Mouse (Mus musculus): ENCODE measurements around the gene Wdr31. TPM values are rescaled to one million over a fixed set of nuclear protein-coding genes. Genes with fewer than 3 reads are reported as not detected.

Gene Wdr31
- polyA plus RNA-seq, 1 experiment from 2014 or later: 13.2 TPM

DNA sequence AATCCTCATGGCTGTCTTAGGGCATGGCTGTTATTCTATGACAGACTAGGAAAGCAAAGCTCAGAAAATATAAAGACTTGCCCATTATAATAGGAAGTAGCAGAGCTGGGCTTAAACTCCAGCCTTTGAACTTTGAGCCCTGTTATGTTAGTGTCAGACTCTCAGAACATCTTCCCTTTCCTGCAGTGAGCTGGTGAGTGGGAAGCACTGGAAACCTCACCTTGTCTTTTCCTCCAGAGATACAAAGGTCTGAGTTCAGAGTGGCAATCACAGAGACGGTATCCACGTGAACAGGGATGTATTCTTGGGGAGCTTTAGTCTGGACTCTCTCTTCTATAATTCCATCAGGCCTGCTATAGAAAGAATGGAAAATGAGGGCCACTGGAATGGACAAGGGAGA, 7.6 kb downstream of the Wdr31 start:
- no peak for ATAC-seq (ENCODE audit: low FRiP score, low TSS enrichment)
- H3K9me3 ChIP-seq (ENCODE audit: low read length): no peaks in the 10 kb centered on the region
- no peaks in the 10 kb centered on the region for H3K27me3 ChIP-seq (ENCODE audit: insufficient read depth, low read length)
- 87% methylated on average over 2 of the region's 2 CpGs for WGBS
- H3K36me3 ChIP-seq (ENCODE audit: insufficient read depth, low read length): 0 out of 2 replicates have a peak, but pooled peaks cover 4% of the 10 kb centered on the region
- H3K27ac ChIP-seq (ENCODE audit: low read length): no peak overlapping the region
- no peak overlapping the region for H3K9ac ChIP-seq (replicated peaks; ENCODE audit: low read length)
- H3K4me1 ChIP-seq (ENCODE audit: insufficient read depth, low read length): no peaks in the 10 kb centered on the region
- H3K4me3 ChIP-seq (ENCODE audit: low read length): no peak overlapping the region
- no peak overlapping the region for H3K4me2 ChIP-seq (replicated peaks; ENCODE audit: low read depth, low read length)

DNA sequence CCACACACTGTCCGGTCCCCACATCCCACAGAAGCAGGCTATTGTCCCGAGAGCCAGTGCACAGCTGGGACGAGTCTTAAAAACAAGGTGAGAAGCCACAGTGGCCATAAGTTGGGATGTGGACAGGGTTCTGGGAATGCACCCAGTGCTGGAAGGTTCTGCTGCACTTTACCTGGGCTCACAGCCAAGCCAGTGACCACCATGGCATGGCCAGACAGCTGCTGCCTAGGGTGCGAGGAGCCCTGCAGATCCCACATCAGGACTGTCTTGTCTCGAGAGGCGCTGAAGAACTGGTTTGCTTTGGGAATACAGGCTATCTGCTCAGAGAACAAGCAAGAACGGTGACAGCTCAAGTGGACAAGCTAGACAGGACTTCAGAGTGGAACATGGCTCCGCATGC, 10.3 kb downstream of the Wdr31 start:
- H3K36me3 ChIP-seq (ENCODE audit: insufficient read depth, low read length): 0 out of 2 replicates have a peak, but pooled peaks cover 4% of the 10 kb centered on the region
- no peak overlapping the region for H3K4me2 ChIP-seq (replicated peaks; ENCODE audit: low read depth, low read length)
- no peak overlapping the region for H3K4me3 ChIP-seq (ENCODE audit: low read length)
- H3K9me3 ChIP-seq (ENCODE audit: low read length): no peaks in the 10 kb centered on the region
- H3K9ac ChIP-seq (replicated peaks; ENCODE audit: low read length): no peak overlapping the region
- H3K27ac ChIP-seq (ENCODE audit: low read length): no peak overlapping the region
- no peak for ATAC-seq (ENCODE audit: low FRiP score, low TSS enrichment)
- no peaks in the 10 kb centered on the region for H3K27me3 ChIP-seq (ENCODE audit: insufficient read depth, low read length)
- no peaks in the 10 kb centered on the region for H3K4me1 ChIP-seq (ENCODE audit: insufficient read depth, low read length)
- WGBS: 88% methylated on average over 8 of the region's 8 CpGs

- no peaks in the 10 kb centered on the region for H3K9me3 ChIP-seq (ENCODE audit: low read length)
- 72% methylated on average over 3 of the region's 3 CpGs for WGBS
Measured at GRCm38 (mm10) chr4:62459081-62459480, 11.6 kb downstream of the Wdr31 start.

GRCm38 (mm10) chr4:62454995-62455394, 15.7 kb downstream of the Wdr31 start:
- no peak overlapping the region for H3K27ac ChIP-seq (ENCODE audit: low read length)
- H3K27me3 ChIP-seq (ENCODE audit: insufficient read depth, low read length): no peaks in the 10 kb centered on the region
- ATAC-seq (ENCODE audit: low FRiP score, low TSS enrichment): no peak
- H3K36me3 ChIP-seq (ENCODE audit: insufficient read depth, low read length): no peaks in the 10 kb centered on the region
- no peaks in the 10 kb centered on the region for H3K4me1 ChIP-seq (ENCODE audit: insufficient read depth, low read length)
- no peak overlapping the region for H3K4me3 ChIP-seq (ENCODE audit: low read length)
- H3K9me3 ChIP-seq (ENCODE audit: low read length): no peaks in the 10 kb centered on the region
- no peak overlapping the region for H3K4me2 ChIP-seq (replicated peaks; ENCODE audit: low read depth, low read length)
- no peak overlapping the region for H3K9ac ChIP-seq (replicated peaks; ENCODE audit: low read length)
- 50% methylated on average over 5 of the region's 5 CpGs for WGBS

More at GRCm38 (mm10) chr4:62459081-62459480, 11.6 kb downstream of the Wdr31 start:
- ATAC-seq (ENCODE audit: low FRiP score, low TSS enrichment): no peak
- Histone ChIP-seq H3K4me1 (ENCODE audit: insufficient read depth, low read length) (no peaks in the 10 kb centered on the region), H3K4me3 (ENCODE audit: low read length) (no peak overlapping the region), H3K9ac (replicated peaks; ENCODE audit: low read length) (no peak overlapping the region), H3K27ac (ENCODE audit: low read length) (no peak overlapping the region), H3K27me3 (ENCODE audit: insufficient read depth, low read length) (no peaks in the 10 kb centered on the region), H3K36me3 (ENCODE audit: insufficient read depth, low read length) (0 out of 2 replicates have a peak, but pooled peaks cover 4% of the 10 kb centered on the region), H3K4me2 (replicated peaks; ENCODE audit: low read depth, low read length) (no peak overlapping the region)

DNA sequence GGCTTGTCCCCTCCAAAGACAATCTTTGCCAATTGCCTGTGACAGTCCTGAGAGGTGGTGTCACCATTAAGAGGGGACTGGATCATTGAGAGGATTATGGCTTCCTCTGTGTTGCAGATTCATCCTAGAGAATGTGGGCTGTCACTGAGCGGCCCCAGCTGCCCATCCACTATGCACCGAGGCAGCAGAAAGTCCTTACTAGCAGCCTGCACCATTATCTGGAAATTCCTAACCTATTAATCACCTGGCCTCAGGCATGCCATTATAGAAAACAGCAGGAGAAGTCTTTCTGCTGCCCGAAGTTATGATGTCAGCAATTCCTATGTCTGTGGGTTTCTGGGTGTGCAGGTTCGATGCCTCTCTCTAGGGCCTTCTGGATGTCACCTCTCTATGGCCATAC, 29.7 kb downstream of the Wdr31 start:
- Histone ChIP-seq H3K9me3 (ENCODE audit: low read length) (no peaks in the 10 kb centered on the region), H3K4me2 (replicated peaks; ENCODE audit: low read depth, low read length) (no peak overlapping the region), H3K4me3 (ENCODE audit: low read length) (no peak overlapping the region), H3K36me3 (ENCODE audit: insufficient read depth, low read length) (no peaks in the 10 kb centered on the region), H3K27me3 (ENCODE audit: insufficient read depth, low read length) (no peaks in the 10 kb centered on the region), H3K4me1 (ENCODE audit: insufficient read depth, low read length) (no peaks in the 10 kb centered on the region), H3K9ac (replicated peaks; ENCODE audit: low read length) (no peak overlapping the region), H3K27ac (ENCODE audit: low read length) (no peak overlapping the region)
- no peak for ATAC-seq (ENCODE audit: low FRiP score, low TSS enrichment)
- 63% methylated on average over 4 of the region's 4 CpGs for WGBS

GRCm38 (mm10) chr4:62440544-62440943, 30.2 kb downstream of the Wdr31 start:
- Histone ChIP-seq H3K27ac (ENCODE audit: low read length) (no peak overlapping the region), H3K4me2 (replicated peaks; ENCODE audit: low read depth, low read length) (no peak overlapping the region), H3K36me3 (ENCODE audit: insufficient read depth, low read length) (no peaks in the 10 kb centered on the region), H3K4me3 (ENCODE audit: low read length) (no peak overlapping the region), H3K27me3 (ENCODE audit: insufficient read depth, low read length) (no peaks in the 10 kb centered on the region), H3K9ac (replicated peaks; ENCODE audit: low read length) (no peak overlapping the region), H3K9me3 (ENCODE audit: low read length) (no peaks in the 10 kb centered on the region), H3K4me1 (ENCODE audit: insufficient read depth, low read length) (no peaks in the 10 kb centered on the region)
- ATAC-seq (ENCODE audit: low FRiP score, low TSS enrichment): no peak
- 71% methylated on average over 4 of the region's 4 CpGs for WGBS

GRCm38 (mm10) chr4:62439793-62440192, 30.9 kb downstream of the Wdr31 start:
- Histone ChIP-seq H3K36me3 (ENCODE audit: insufficient read depth, low read length) (no peaks in the 10 kb centered on the region), H3K9me3 (ENCODE audit: low read length) (no peaks in the 10 kb centered on the region), H3K4me3 (ENCODE audit: low read length) (no peak overlapping the region), H3K9ac (replicated peaks; ENCODE audit: low read length) (no peak overlapping the region), H3K27ac (ENCODE audit: low read length) (no peak overlapping the region), H3K4me1 (ENCODE audit: insufficient read depth, low read length) (no peaks in the 10 kb centered on the region), H3K27me3 (ENCODE audit: insufficient read depth, low read length) (no peaks in the 10 kb centered on the region), H3K4me2 (replicated peaks; ENCODE audit: low read depth, low read length) (no peak overlapping the region)
- WGBS: 56% methylated on average over 4 of the region's 4 CpGs
- no peak for ATAC-seq (ENCODE audit: low FRiP score, low TSS enrichment)

DNA sequence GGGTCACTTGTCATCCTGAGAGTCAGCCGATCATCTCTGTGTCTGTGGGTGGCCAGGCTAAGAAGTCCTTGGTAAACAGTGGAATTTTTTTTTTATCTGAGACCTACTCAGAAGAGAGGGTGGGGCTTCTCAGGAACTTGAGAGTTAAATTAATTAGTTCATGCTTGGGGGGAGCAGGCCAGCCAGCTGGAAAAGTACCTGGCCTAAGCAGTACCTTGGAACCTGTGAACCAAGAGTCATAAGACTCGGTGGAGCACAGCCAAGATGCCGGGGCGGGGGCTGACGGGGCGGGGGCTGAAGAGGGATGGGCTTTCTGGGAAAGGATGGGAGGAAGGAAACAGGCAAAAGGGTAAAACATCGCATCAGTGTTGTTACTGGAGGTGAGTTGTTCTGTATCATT, 32.8 kb downstream of the Wdr31 start:
- WGBS: 56% methylated on average over 7 of the region's 7 CpGs
- no peaks in the 10 kb centered on the region for H3K9me3 ChIP-seq (ENCODE audit: low read length)
- H3K9ac ChIP-seq (replicated peaks; ENCODE audit: low read length): no peak overlapping the region
- H3K27me3 ChIP-seq (ENCODE audit: insufficient read depth, low read length): no peaks in the 10 kb centered on the region
- peak overlapping the region; percentile 4; the same call in 1 of the 2 replicates for H3K27ac ChIP-seq (ENCODE audit: low read length)
- no peaks in the 10 kb centered on the region for H3K4me1 ChIP-seq (ENCODE audit: insufficient read depth, low read length)
- H3K4me3 ChIP-seq (ENCODE audit: low read length): no peak overlapping the region
- no peaks in the 10 kb centered on the region for H3K36me3 ChIP-seq (ENCODE audit: insufficient read depth, low read length)
- H3K4me2 ChIP-seq (replicated peaks; ENCODE audit: low read depth, low read length): no peak overlapping the region
- ATAC-seq (ENCODE audit: low FRiP score, low TSS enrichment): peak; percentile 80

GRCm38 (mm10) chr4:62437256-62437778, 33.4 kb downstream of the Wdr31 start:
- Histone ChIP-seq H3K4me3 (ENCODE audit: low read length) (no peak overlapping the region), H3K4me1 (ENCODE audit: insufficient read depth, low read length) (no peaks in the 10 kb centered on the region), H3K4me2 (replicated peaks; ENCODE audit: low read depth, low read length) (no peak overlapping the region), H3K9me3 (ENCODE audit: low read length) (no peaks in the 10 kb centered on the region), H3K9ac (replicated peaks; ENCODE audit: low read length) (no peak overlapping the region), H3K27me3 (ENCODE audit: insufficient read depth, low read length) (no peaks in the 10 kb centered on the region), H3K27ac (ENCODE audit: low read length) (peak overlapping the region; percentile 4; the same call in 1 of the 2 replicates), H3K36me3 (ENCODE audit: insufficient read depth, low read length) (no peaks in the 10 kb centered on the region)
- no peak for ATAC-seq (ENCODE audit: low FRiP score, low TSS enrichment)
- WGBS: 85% methylated on average over 3 of the region's 3 CpGs

DNA sequence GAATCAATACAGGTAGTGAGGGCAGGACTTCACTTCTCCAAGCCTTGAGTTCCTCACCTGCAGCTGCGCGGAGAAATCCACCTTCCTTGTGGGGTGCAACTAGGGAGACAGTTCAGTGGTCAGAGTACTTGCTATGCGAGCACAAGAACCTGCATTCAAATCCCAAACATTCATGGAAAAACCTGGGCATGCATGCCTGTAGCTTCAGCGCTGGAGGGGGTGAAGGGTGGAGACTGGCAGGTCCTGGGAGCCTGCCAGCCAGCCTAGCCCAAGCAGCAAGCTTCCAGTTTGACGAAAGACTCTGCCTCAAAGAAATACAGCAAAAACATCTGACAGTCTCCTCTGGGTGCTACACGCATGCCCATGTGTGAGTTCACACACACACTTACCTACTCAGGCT, 35.6 kb downstream of the Wdr31 start, which contains the start of gene Rnf183:
Gene Rnf183, minus strand, starts transcription at position 172 of the 400 bp plus-strand sequence.
- no peak within 1 kb of the TSS for H3K9ac ChIP-seq (replicated peaks; ENCODE audit: low read length)
- no peak for ATAC-seq (ENCODE audit: low FRiP score, low TSS enrichment)
- H3K4me2 ChIP-seq (replicated peaks; ENCODE audit: low read depth, low read length): no peak within 1 kb of the TSS
- no peaks in the 10 kb centered on the region for H3K27me3 ChIP-seq (ENCODE audit: insufficient read depth, low read length)
- H3K4me1 ChIP-seq (ENCODE audit: insufficient read depth, low read length): no peaks in the 10 kb centered on the region
- H3K9me3 ChIP-seq (ENCODE audit: low read length): no peaks in the 10 kb centered on the region
- H3K36me3 ChIP-seq (ENCODE audit: insufficient read depth, low read length): no peaks in the 10 kb centered on the region
- H3K27ac ChIP-seq (ENCODE audit: low read length): no peak within 1 kb of the TSS
- 85% methylated on average over 6 of the region's 6 CpGs for WGBS
- H3K4me3 ChIP-seq (ENCODE audit: low read length): no peak within 1 kb of the TSS
